Mouse (Mus musculus) CH12F3 (cell line): ENCODE results near the gene Ackr3.

ENCODE experiments used
- in situ Hi-C: fragments of 300-500 bp; cut with MboI; formaldehyde crosslinking; loops from 2 replicates; pipeline ENCODE4 v1.14.3; 2020; ENCODE audit warnings: low sequenced_read_pairs

Gene Ackr3

GRCm38 (mm10) chr1:90203783-90204690 lies at the start of gene Ackr3:
Gene Ackr3, plus strand, starts transcription at chr1:90203980.
- in situ Hi-C loops = no loop called here

GRCm38 (mm10) chr1:90156589-90156988 lies 47.2 kb upstream of the Ackr3 start:
- in situ Hi-C loops = no loop called here

GRCm38 (mm10) chr1:90159927-90160326 lies 43.9 kb upstream of the Ackr3 start:
- in situ Hi-C loops = no loop called here

DNA sequence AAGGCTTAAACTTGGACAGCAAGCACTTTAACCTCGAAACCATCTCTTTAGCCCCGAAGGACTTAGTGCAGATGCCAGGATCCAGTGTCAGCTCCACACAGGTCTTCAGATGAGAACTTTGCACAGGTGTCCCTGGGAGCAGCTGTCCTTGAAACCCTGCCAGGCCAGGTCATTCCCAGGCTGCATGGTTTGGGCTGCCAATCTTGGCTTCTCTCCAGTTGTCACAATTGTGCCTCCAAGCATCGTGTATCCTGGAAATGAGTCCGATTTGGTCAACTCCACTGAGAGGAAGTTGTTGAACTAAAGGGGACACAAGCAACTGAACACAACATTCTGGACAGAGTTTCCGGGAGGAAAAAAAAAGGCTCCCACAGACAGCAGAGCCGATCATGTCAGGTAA lies 42.2 kb upstream of the Ackr3 start:
- in situ Hi-C loops = no loop called here

DNA sequence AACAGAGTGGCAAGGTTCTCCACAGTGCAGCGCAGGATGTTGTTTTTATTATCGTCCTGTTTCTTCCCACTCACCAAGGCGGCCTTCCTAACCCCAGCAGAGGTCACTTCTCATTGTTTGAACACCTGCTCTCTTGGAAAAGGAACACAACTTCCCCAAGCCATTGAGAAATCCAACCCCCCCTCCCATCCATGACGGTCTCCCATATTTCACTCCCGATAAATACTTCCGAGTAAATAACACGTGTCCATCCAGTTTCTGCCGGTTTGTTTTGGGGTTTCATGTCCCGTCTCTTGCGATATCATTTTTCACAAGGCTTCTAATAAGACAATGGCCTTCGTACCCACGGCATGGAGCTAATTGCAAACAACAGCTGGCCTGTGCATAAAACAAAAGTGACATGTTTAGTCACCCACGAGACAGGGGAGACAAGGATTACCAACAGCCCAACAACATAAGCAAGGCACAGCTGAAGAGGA lies 41.4 kb upstream of the Ackr3 start:
- in situ Hi-C loops = no loop called here

GRCm38 (mm10) chr1:90163161-90163560 lies 40.6 kb upstream of the Ackr3 start:
- in situ Hi-C loops = no loop called here

- in situ Hi-C loops = no loop called here
These were observed 39.5 kb upstream of the Ackr3 start for GRCm38 (mm10) chr1:90164319-90164718.

- in situ Hi-C loops = no loop called here
These were observed 29.4 kb upstream of the Ackr3 start for GRCm38 (mm10) chr1:90174338-90174737.

- in situ Hi-C loops = no loop called here
These were observed 27.6 kb upstream of the Ackr3 start for GRCm38 (mm10) chr1:90176223-90176622.

DNA sequence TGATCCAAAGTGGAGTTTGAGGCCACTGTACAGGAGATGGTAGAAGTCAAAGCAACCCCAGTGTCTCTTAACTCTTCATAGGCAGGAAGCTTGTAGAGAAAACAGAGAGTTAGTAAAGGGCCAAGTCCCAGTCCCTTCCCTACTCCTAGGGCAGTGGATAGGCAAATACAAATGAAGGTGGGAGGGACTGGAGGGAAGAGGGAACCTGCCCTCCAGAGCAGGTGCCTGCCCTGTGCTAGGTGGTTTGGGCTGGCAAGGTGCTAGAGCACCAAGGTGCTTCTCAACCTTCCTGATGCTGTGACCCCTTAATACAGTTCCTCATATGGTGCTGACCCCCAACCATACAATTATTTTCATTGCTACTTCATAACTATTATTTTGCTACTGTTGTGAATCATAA lies 26.2 kb upstream of the Ackr3 start:
- in situ Hi-C loops = no loop called here

- in situ Hi-C loops = no loop called here
These were observed 25.8 kb upstream of the Ackr3 start for GRCm38 (mm10) chr1:90177978-90178377.

GRCm38 (mm10) chr1:90180479-90180878 lies 23.3 kb upstream of the Ackr3 start:
- in situ Hi-C loops = no loop called here

- in situ Hi-C loops = no loop called here
These were observed 22.6 kb upstream of the Ackr3 start for GRCm38 (mm10) chr1:90180966-90181699.

GRCm38 (mm10) chr1:90182521-90182920 lies 21.3 kb upstream of the Ackr3 start:
- in situ Hi-C loops = no loop called here

- in situ Hi-C loops = no loop called here
These were observed 20.2 kb upstream of the Ackr3 start for GRCm38 (mm10) chr1:90183602-90184001.

DNA sequence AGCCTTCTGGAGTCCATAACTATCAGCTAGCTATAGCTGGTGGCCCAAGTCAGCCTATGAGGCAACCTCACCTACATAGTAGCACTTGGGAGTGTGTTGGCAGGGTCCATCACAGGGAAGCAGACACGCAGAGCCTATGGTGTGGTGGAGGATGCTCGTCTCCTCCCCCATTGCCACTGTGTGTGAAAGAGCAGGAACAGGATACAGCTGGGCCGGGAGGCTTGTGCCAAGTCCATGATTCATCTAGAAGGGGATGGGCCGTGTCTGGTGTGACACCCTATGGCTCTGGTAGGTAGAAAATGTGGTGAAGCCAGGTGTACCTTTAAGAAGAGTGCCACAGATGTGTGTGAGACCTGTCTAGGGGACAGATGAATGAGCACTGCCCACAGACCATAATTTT lies 17.6 kb upstream of the Ackr3 start:
- in situ Hi-C loops = no loop called here

GRCm38 (mm10) chr1:90186874-90187273 lies 16.9 kb upstream of the Ackr3 start:
- in situ Hi-C loops = no loop called here

DNA sequence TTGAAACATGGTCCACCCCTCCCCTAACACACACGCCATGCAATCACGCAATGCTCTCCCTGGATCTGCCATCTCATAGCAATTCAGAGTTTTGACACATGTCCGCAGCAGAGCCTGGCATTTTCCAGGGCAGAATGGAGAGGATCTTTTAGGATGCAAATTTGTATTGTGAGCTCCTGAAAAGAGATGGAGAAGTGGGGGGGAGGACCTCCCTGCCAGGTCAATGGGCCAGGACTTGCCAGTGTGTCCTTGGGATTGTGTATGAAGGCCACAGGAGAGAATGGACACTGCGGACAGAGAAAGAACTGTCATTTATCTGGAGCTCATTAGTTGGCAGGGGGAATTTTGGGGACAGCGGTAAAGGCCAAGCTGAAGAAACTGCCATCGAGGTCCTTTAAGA lies 14.7 kb upstream of the Ackr3 start:
- in situ Hi-C loops = no loop called here

DNA sequence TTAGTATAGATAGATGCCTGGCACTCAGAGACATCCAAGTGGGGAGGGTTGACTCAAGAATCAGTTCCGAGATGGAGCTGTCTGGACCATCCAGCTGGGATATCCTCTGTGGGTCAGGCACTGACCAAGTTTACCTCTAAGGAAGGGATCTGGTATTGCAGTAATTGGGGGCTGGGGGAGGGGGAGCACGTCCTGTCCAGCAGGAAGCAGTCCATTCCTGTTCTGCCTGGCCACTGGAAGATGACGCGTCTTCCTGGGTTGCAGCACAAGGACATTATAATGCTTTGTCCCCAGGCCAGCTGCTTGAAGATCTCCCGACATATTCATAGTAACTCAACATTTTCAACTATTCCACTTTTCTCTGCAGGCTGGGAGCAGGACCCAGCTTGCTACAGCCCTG lies 2.5 kb upstream of the Ackr3 start:
- in situ Hi-C loops = no loop called here

GRCm38 (mm10) chr1:90201655-90202054 lies 2.1 kb upstream of the Ackr3 start:
- in situ Hi-C loops = no loop called here

DNA sequence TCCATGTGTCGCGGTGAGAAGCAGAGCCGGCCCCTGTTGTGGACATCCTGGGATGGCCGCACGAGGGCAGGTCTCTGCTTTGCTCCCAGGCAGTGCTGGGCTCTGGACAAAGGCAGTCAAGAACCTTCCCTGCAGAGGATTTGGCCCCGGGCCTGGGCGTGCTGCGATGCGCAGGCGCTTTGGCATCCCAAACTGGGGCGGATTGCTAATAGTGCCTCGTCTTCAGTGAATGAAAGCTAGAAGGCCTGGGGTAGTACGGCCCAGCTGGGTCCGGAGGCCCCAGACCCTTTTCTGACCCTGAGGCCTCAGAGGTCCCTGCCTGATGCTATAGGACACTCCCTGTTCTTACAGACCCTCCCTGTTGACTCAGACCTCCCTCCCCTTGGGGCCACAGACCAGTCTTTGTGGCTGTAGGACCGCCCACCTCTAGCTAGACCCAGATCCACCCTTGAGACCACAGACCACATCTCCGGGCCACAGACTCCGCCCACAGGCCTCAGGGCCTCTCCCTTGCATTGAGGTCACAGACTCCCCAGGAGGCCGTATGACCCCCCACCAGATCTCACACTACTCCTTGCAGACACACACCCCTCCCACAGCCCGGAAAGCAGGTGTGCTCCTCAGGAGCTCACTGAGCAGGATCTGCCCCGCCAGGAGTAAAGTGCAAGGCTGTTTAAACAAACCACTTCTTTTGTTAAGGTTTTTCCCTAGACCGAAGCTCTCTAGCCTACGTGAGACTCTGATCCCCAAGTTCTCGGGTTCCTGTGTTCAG lies 1.4 kb upstream of the Ackr3 start:
- in situ Hi-C loops = no loop called here
